Mouse (Mus musculus): ENCODE results near the gene Gm20388. TPM values are rescaled to one million over a fixed set of nuclear protein-coding genes. Genes with fewer than 3 reads are reported as not detected.

The Gm20388 gene
- polyA plus RNA-seq, 1 experiment from 2014 or later: not detected

- Histone ChIP-seq H3K27ac (replicated peaks; ENCODE audit: low read depth, low read length) (no peak overlapping the region), H3K9ac (ENCODE audit: low read length) (no peak overlapping the region), H3K36me3 (ENCODE audit: control insufficient read depth, insufficient read depth, low read length) (peaks cover 8% of the 10 kb centered on the region; the same call in 1 of the 2 replicates), H3K9me3 (ENCODE audit: control insufficient read depth, low read length) (no peaks in the 10 kb centered on the region), H3K4me2 (ENCODE audit: low read depth, severe bottlenecking) (no peak overlapping the region), H3K4me1 (ENCODE audit: control insufficient read depth, insufficient read depth, low read length) (no peaks in the 10 kb centered on the region), H3K4me3 (ENCODE audit: low read depth, low read length) (no peak overlapping the region), H3K27me3 (ENCODE audit: control insufficient read depth, insufficient read depth, low read length) (no peaks in the 10 kb centered on the region)
- 85% methylated on average over 4 of the region's 4 CpGs for WGBS
- DNase-seq (ENCODE audit: low spot score): no peak
- ATAC-seq (ENCODE audit: insufficient number of reproducible peaks, low FRiP score, low TSS enrichment, low read depth): no peak
These were observed 1882.0 kb downstream of the Gm20388 start for GRCm38 (mm10) chr8:121792627-121793026.

DNA sequence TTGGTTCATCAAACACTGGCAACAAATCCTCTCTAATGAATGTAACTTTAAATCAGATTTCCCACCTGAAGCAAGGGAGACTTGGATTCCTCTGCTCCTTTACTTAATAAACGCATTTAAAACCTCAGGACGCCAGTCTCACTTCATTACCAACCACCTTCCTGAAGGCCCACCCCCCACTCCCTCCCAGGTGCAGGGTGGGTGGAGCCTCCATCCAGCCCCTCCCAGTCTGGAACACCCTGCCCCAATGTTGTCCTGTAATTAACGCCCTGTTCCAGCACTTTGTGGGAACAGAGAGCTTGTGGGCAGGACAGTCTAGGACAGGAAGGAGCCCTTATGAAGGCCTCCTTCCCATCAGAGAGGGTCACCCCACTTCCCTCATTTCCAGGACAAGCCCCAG lies 1883.5 kb downstream of the Gm20388 start:
- Histone ChIP-seq H3K9ac (ENCODE audit: low read length) (no peak overlapping the region), H3K36me3 (ENCODE audit: control insufficient read depth, insufficient read depth, low read length) (peaks cover 11% of the 10 kb centered on the region; the same call in 1 of the 2 replicates), H3K4me3 (ENCODE audit: low read depth, low read length) (no peak overlapping the region), H3K4me2 (ENCODE audit: low read depth, severe bottlenecking) (no peak overlapping the region), H3K4me1 (ENCODE audit: control insufficient read depth, insufficient read depth, low read length) (no peaks in the 10 kb centered on the region), H3K27me3 (ENCODE audit: control insufficient read depth, insufficient read depth, low read length) (no peaks in the 10 kb centered on the region), H3K9me3 (ENCODE audit: control insufficient read depth, low read length) (no peaks in the 10 kb centered on the region), H3K27ac (replicated peaks; ENCODE audit: low read depth, low read length) (no peak overlapping the region)
- WGBS: 35% methylated on average over 3 of the region's 3 CpGs
- ATAC-seq (ENCODE audit: insufficient number of reproducible peaks, low FRiP score, low TSS enrichment, low read depth): no peak
- DNase-seq (ENCODE audit: low spot score): no peak

GRCm38 (mm10) chr8:121795461-121795860 lies 1884.8 kb downstream of the Gm20388 start:
- H3K4me3 ChIP-seq (ENCODE audit: low read depth, low read length): no peak overlapping the region
- ATAC-seq (ENCODE audit: insufficient number of reproducible peaks, low FRiP score, low TSS enrichment, low read depth) (no peak), DNase-seq (ENCODE audit: low spot score) (no peak)
- H3K27ac ChIP-seq (replicated peaks; ENCODE audit: low read depth, low read length): no peak overlapping the region
- H3K27me3 ChIP-seq (ENCODE audit: control insufficient read depth, insufficient read depth, low read length): no peaks in the 10 kb centered on the region
- no peaks in the 10 kb centered on the region for H3K4me1 ChIP-seq (ENCODE audit: control insufficient read depth, insufficient read depth, low read length)
- H3K36me3 ChIP-seq (ENCODE audit: control insufficient read depth, insufficient read depth, low read length): peaks cover 11% of the 10 kb centered on the region; the same call in 1 of the 2 replicates
- H3K9me3 ChIP-seq (ENCODE audit: control insufficient read depth, low read length): no peaks in the 10 kb centered on the region
- no peak overlapping the region for H3K9ac ChIP-seq (ENCODE audit: low read length)
- no peak overlapping the region for H3K4me2 ChIP-seq (ENCODE audit: low read depth, severe bottlenecking)
- 96% methylated on average over 8 of the region's 8 CpGs for WGBS

GRCm38 (mm10) chr8:121796406-121796805 lies 1885.8 kb downstream of the Gm20388 start:
- 92% methylated on average over 11 of the region's 11 CpGs for WGBS
- DNase-seq (ENCODE audit: low spot score) (no peak), ATAC-seq (ENCODE audit: insufficient number of reproducible peaks, low FRiP score, low TSS enrichment, low read depth) (no peak)
- Histone ChIP-seq H3K9me3 (ENCODE audit: control insufficient read depth, low read length) (no peaks in the 10 kb centered on the region), H3K4me1 (ENCODE audit: control insufficient read depth, insufficient read depth, low read length) (no peaks in the 10 kb centered on the region), H3K4me3 (ENCODE audit: low read depth, low read length) (no peak overlapping the region), H3K27ac (replicated peaks; ENCODE audit: low read depth, low read length) (no peak overlapping the region), H3K27me3 (ENCODE audit: control insufficient read depth, insufficient read depth, low read length) (no peaks in the 10 kb centered on the region), H3K36me3 (ENCODE audit: control insufficient read depth, insufficient read depth, low read length) (peaks cover 13% of the 10 kb centered on the region), H3K4me2 (ENCODE audit: low read depth, severe bottlenecking) (no peak overlapping the region), H3K9ac (ENCODE audit: low read length) (no peak overlapping the region)

DNA sequence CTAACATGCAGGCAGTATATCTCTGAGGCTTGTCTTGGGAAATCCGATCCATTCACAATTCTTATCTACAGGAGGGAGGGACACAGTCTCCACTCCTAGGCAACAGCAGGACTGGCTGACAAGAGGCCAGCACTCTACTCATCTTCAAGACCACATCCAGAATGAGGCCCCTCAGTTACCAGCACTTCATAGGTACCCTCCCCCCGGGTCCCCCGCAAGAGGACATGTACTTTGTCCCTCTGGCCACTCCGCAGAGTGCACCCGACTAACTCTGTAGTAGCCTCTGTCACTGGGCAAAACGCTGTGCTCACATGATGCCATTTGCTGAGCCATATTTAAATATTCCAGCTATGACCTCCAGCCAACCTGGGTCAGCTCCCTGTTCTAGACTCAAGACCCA lies 1887.8 kb downstream of the Gm20388 start:
- 85% methylated on average over 6 of the region's 6 CpGs for WGBS

GRCm38 (mm10) chr8:121804829-121805228 lies 1894.2 kb downstream of the Gm20388 start:
- Histone ChIP-seq H3K4me1 (ENCODE audit: control insufficient read depth, insufficient read depth, low read length) (no peaks in the 10 kb centered on the region), H3K9me3 (ENCODE audit: control insufficient read depth, low read length) (no peaks in the 10 kb centered on the region), H3K4me3 (ENCODE audit: low read depth, low read length) (no peak overlapping the region), H3K9ac (ENCODE audit: low read length) (no peak overlapping the region), H3K4me2 (ENCODE audit: low read depth, severe bottlenecking) (no peak overlapping the region), H3K27me3 (ENCODE audit: control insufficient read depth, insufficient read depth, low read length) (no peaks in the 10 kb centered on the region), H3K27ac (replicated peaks; ENCODE audit: low read depth, low read length) (no peak overlapping the region), H3K36me3 (ENCODE audit: control insufficient read depth, insufficient read depth, low read length) (peaks cover 6% of the 10 kb centered on the region)
- DNase-seq (ENCODE audit: low spot score) (no peak), ATAC-seq (ENCODE audit: insufficient number of reproducible peaks, low FRiP score, low TSS enrichment, low read depth) (no peak)
- WGBS: 94% methylated on average over 5 of the region's 5 CpGs

More for the DNA sequence above, 1887.8 kb downstream of the Gm20388 start:
- H3K36me3 ChIP-seq (ENCODE audit: control insufficient read depth, insufficient read depth, low read length): peaks cover 16% of the 10 kb centered on the region
- H3K27ac ChIP-seq (replicated peaks; ENCODE audit: low read depth, low read length): no peak overlapping the region
- H3K4me1 ChIP-seq (ENCODE audit: control insufficient read depth, insufficient read depth, low read length): no peaks in the 10 kb centered on the region
- no peaks in the 10 kb centered on the region for H3K27me3 ChIP-seq (ENCODE audit: control insufficient read depth, insufficient read depth, low read length)
- DNase-seq (ENCODE audit: low spot score) (no peak), ATAC-seq (ENCODE audit: insufficient number of reproducible peaks, low FRiP score, low TSS enrichment, low read depth) (no peak)
- no peak overlapping the region for H3K4me2 ChIP-seq (ENCODE audit: low read depth, severe bottlenecking)
- H3K9ac ChIP-seq (ENCODE audit: low read length): no peak overlapping the region
- no peaks in the 10 kb centered on the region for H3K9me3 ChIP-seq (ENCODE audit: control insufficient read depth, low read length)
- no peak overlapping the region for H3K4me3 ChIP-seq (ENCODE audit: low read depth, low read length)

DNA sequence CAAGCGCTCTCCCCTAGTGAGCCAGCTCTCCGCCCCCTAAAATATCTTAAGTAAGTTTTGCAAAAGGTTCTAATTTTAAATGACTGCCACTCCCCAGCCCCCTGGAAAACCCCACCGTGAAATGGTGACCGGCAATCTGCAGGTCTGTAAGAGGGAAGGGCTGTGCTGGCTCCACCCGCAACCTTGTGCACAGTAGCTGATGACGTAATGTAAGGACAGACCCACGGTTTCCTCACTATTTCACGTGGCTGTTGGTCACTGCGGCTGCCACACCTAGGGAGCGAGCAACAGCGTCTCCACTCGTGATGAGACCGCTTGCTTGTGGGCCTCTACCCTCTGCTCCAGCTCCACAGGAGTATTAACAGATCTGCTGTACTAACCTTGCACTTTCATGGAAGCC lies 1895.5 kb downstream of the Gm20388 start:
- Histone ChIP-seq H3K9me3 (ENCODE audit: control insufficient read depth, low read length) (no peaks in the 10 kb centered on the region), H3K9ac (ENCODE audit: low read length) (no peak overlapping the region), H3K36me3 (ENCODE audit: control insufficient read depth, insufficient read depth, low read length) (peaks cover 4% of the 10 kb centered on the region; the same call in 1 of the 2 replicates), H3K4me2 (ENCODE audit: low read depth, severe bottlenecking) (no peak overlapping the region), H3K27ac (replicated peaks; ENCODE audit: low read depth, low read length) (no peak overlapping the region), H3K4me1 (ENCODE audit: control insufficient read depth, insufficient read depth, low read length) (no peaks in the 10 kb centered on the region), H3K4me3 (ENCODE audit: low read depth, low read length) (no peak overlapping the region), H3K27me3 (ENCODE audit: control insufficient read depth, insufficient read depth, low read length) (no peaks in the 10 kb centered on the region)
- 93% methylated on average over 13 of the region's 13 CpGs for WGBS
- DNase-seq (ENCODE audit: low spot score) (no peak), ATAC-seq (ENCODE audit: insufficient number of reproducible peaks, low FRiP score, low TSS enrichment, low read depth) (no peak)

- no peak overlapping the region for H3K27ac ChIP-seq (replicated peaks; ENCODE audit: low read depth, low read length)
- ATAC-seq (ENCODE audit: insufficient number of reproducible peaks, low FRiP score, low TSS enrichment, low read depth) (no peak), DNase-seq (ENCODE audit: low spot score) (no peak)
- H3K36me3 ChIP-seq (ENCODE audit: control insufficient read depth, insufficient read depth, low read length): 0 out of 2 replicates have a peak, but pooled peaks cover 4% of the 10 kb centered on the region
- WGBS: 77% methylated on average over 11 of the region's 11 CpGs
- no peaks in the 10 kb centered on the region for H3K4me1 ChIP-seq (ENCODE audit: control insufficient read depth, insufficient read depth, low read length)
- no peaks in the 10 kb centered on the region for H3K27me3 ChIP-seq (ENCODE audit: control insufficient read depth, insufficient read depth, low read length)
- H3K4me3 ChIP-seq (ENCODE audit: low read depth, low read length): no peak overlapping the region
- H3K9ac ChIP-seq (ENCODE audit: low read length): no peak overlapping the region
- H3K4me2 ChIP-seq (ENCODE audit: low read depth, severe bottlenecking): no peak overlapping the region
- no peaks in the 10 kb centered on the region for H3K9me3 ChIP-seq (ENCODE audit: control insufficient read depth, low read length)
These were observed 1897.4 kb downstream of the Gm20388 start for GRCm38 (mm10) chr8:121808032-121808431.

- H3K27me3 ChIP-seq (ENCODE audit: control insufficient read depth, insufficient read depth, low read length): no peaks in the 10 kb centered on the region
- H3K9ac ChIP-seq (ENCODE audit: low read length): no peak overlapping the region
- H3K27ac ChIP-seq (replicated peaks; ENCODE audit: low read depth, low read length): no peak overlapping the region
- WGBS: 94% methylated on average over 11 of the region's 11 CpGs
- H3K4me1 ChIP-seq (ENCODE audit: control insufficient read depth, insufficient read depth, low read length): no peaks in the 10 kb centered on the region
- H3K9me3 ChIP-seq (ENCODE audit: control insufficient read depth, low read length): no peaks in the 10 kb centered on the region
- H3K4me2 ChIP-seq (ENCODE audit: low read depth, severe bottlenecking): no peak overlapping the region
- no peak overlapping the region for H3K4me3 ChIP-seq (ENCODE audit: low read depth, low read length)
- H3K36me3 ChIP-seq (ENCODE audit: control insufficient read depth, insufficient read depth, low read length): no peaks in the 10 kb centered on the region; the same call in 1 of the 2 replicates
- no peak for ATAC-seq (ENCODE audit: insufficient number of reproducible peaks, low FRiP score, low TSS enrichment, low read depth)
- no peak for DNase-seq (ENCODE audit: low spot score)
These were observed 1899.0 kb downstream of the Gm20388 start for GRCm38 (mm10) chr8:121809524-121810155.
